Mouse (Mus musculus): ENCODE data around the gene Ftsj3. TPM values are rescaled to one million over a fixed set of nuclear protein-coding genes. Genes with fewer than 3 reads are reported as not detected.

The Ftsj3 gene
- total and polyA plus RNA-seq, 3 experiments = 205 to 308 TPM; not detected in 1

GRCm38 (mm10) chr11:106263963-106264362, 8.1 kb upstream of the Ftsj3 start:
- H3K27me3 ChIP-seq (ENCODE audit: control insufficient read depth in 1 of 2, insufficient read depth in 2 of 2, low read length in 2 of 2) = no peaks in the 10 kb centered on the region
- H3K79me2 ChIP-seq (ENCODE audit: control insufficient read depth, insufficient read depth, low read length, poor library complexity) = peaks cover 9% of the 10 kb centered on the region; the same call in 1 of the 2 replicates
- H3K9me3 ChIP-seq (replicated peaks; ENCODE audit: insufficient read depth, low read length) = no peaks in the 10 kb centered on the region
- H3K4me3 ChIP-seq (ENCODE audit: control insufficient read depth in 1 of 2, insufficient read depth in 1 of 2, low read depth in 2 of 2, low read length in 2 of 2) = no peak overlapping the region
- H3K9ac ChIP-seq (ENCODE audit: control insufficient read depth, low read depth, low read length, poor library complexity, severe bottlenecking) = no peak overlapping the region
- H3K27ac ChIP-seq (ENCODE audit: control insufficient read depth, low read depth, low read length) = no peak overlapping the region
- no peak for TF ChIP-seq GABPA (IDR thresholded peaks at IDR 0.05; ENCODE audit: low read depth, low read length)
- no peak for TF ChIP-seq HCFC1 (IDR thresholded peaks at IDR 0.05; ENCODE audit: low read depth, low read length)
- no peak for TF ChIP-seq MXI1 (IDR thresholded peaks at IDR 0.05; ENCODE audit: low read depth, low read length)
- TF ChIP-seq SMC3 (IDR thresholded peaks at IDR 0.05; ENCODE audit: low read depth, low read length) = no peak
- TF ChIP-seq ZC3H11A (IDR thresholded peaks at IDR 0.05; ENCODE audit: low read depth, low read length) = no peak
- no peak for TF ChIP-seq TCF12 (IDR thresholded peaks at IDR 0.05; ENCODE audit: low read depth, low read length)
- no peak for TF ChIP-seq KAT2A (conservative IDR thresholded peaks at IDR 0.05; ENCODE audit: low read depth, low read length)
- TF ChIP-seq E2F4 (IDR thresholded peaks at IDR 0.05; ENCODE audit: borderline replicate concordance, low read depth, low read length) = no peak
- TF ChIP-seq RCOR1 (IDR thresholded peaks at IDR 0.05; ENCODE audit: low read depth, low read length) = no peak
- TF ChIP-seq ELF1 (IDR thresholded peaks at IDR 0.05; ENCODE audit: low read depth, low read length) = no peak
- no peak for TF ChIP-seq MEF2A (IDR thresholded peaks at IDR 0.05; ENCODE audit: extremely low read depth, insufficient replicate concordance, low read depth, low read length, poor library complexity, severe bottlenecking)
- TF ChIP-seq CTCF (IDR thresholded peaks at IDR 0.05 in 2 of 3, conservative IDR thresholded peaks at IDR 0.05 in 1 of 3; ENCODE audit: control insufficient read depth in 1 of 3, insufficient read depth in 1 of 3, low read depth in 2 of 3, low read length in 3 of 3, poor library complexity in 1 of 3, severe bottlenecking in 1 of 3) = no peak
- TF ChIP-seq NELFE (IDR thresholded peaks at IDR 0.05; ENCODE audit: low read depth, low read length) = no peak
- no peak for TF ChIP-seq EP300 (IDR thresholded peaks at IDR 0.05; ENCODE audit: low read depth in 1 of 2, low read length in 2 of 2)
- no peak for TF ChIP-seq NRF1 (IDR thresholded peaks at IDR 0.05; ENCODE audit: insufficient read depth, low read depth, low read length, poor library complexity, severe bottlenecking)
- TF ChIP-seq POLR2AphosphoS5 (IDR thresholded peaks at IDR 0.05; ENCODE audit: borderline replicate concordance, low read depth, low read length) = no peak
- no peak for TF ChIP-seq MAX (IDR thresholded peaks at IDR 0.05; ENCODE audit: low read length)
- TF ChIP-seq JUND (IDR thresholded peaks at IDR 0.05; ENCODE audit: low read depth, low read length) = no peak
- peaks cover 0 to 7% of the 10 kb centered on the region in 2 experiments; a peak in 1 of 4 replicates for H3K4me1 ChIP-seq (ENCODE audit: control insufficient read depth in 1 of 2, insufficient read depth in 2 of 2, low read length in 2 of 2)
- H3K36me3 ChIP-seq (ENCODE audit: control insufficient read depth in 1 of 2, insufficient read depth in 2 of 2, low read length in 2 of 2) = peaks cover 3 to 33% of the 10 kb centered on the region in 2 experiments
- DNase-seq (ENCODE audit: low read depth, low spot score) = no peak

- no peak overlapping the region for H3K27ac ChIP-seq (ENCODE audit: control insufficient read depth, low read depth, low read length)
- H3K27me3 ChIP-seq (ENCODE audit: control insufficient read depth in 1 of 2, insufficient read depth in 2 of 2, low read length in 2 of 2) = no peaks in the 10 kb centered on the region
- H3K9me3 ChIP-seq (replicated peaks; ENCODE audit: insufficient read depth, low read length) = no peaks in the 10 kb centered on the region
- peaks cover 0 to 10% of the 10 kb centered on the region in 2 experiments; a peak in 3 of 4 replicates for H3K4me1 ChIP-seq (ENCODE audit: control insufficient read depth in 1 of 2, insufficient read depth in 2 of 2, low read length in 2 of 2)
- no peak overlapping the region for H3K9ac ChIP-seq (ENCODE audit: control insufficient read depth, low read depth, low read length, poor library complexity, severe bottlenecking)
- no peak overlapping the region for H3K4me3 ChIP-seq (ENCODE audit: control insufficient read depth in 1 of 2, insufficient read depth in 1 of 2, low read depth in 2 of 2, low read length in 2 of 2)
- TF ChIP-seq MXI1 (IDR thresholded peaks at IDR 0.05; ENCODE audit: low read depth, low read length) = no peak
- TF ChIP-seq POLR2AphosphoS2 (IDR thresholded peaks at IDR 0.05; ENCODE audit: low read length) = peak; percentile 9; the same call in 1 of the 2 replicates
- no peak for TF ChIP-seq MYB (IDR thresholded peaks at IDR 0.05; ENCODE audit: low read depth, low read length)
- peak in 1 of 2 experiments; percentile 23; a peak in 1 of 4 replicates for TF ChIP-seq POLR2A (IDR thresholded peaks at IDR 0.05; ENCODE audit: control insufficient read depth in 1 of 2, insufficient read depth in 1 of 2, low read depth in 1 of 2, low read length in 2 of 2, poor library complexity in 1 of 2)
- peaks cover 12 to 33% of the 10 kb centered on the region in 2 experiments for H3K36me3 ChIP-seq (ENCODE audit: control insufficient read depth in 1 of 2, insufficient read depth in 2 of 2, low read length in 2 of 2)
- no peak for DNase-seq (ENCODE audit: low read depth, low spot score)
- peaks cover 31% of the 10 kb centered on the region for H3K79me2 ChIP-seq (ENCODE audit: control insufficient read depth, insufficient read depth, low read length, poor library complexity)
These were observed 5.1 kb upstream of the Ftsj3 start for GRCm38 (mm10) chr11:106260826-106261450.

All from MEL (cell line).